Mouse (Mus musculus): ENCODE measurements around the gene Cd163l1.

DNA sequence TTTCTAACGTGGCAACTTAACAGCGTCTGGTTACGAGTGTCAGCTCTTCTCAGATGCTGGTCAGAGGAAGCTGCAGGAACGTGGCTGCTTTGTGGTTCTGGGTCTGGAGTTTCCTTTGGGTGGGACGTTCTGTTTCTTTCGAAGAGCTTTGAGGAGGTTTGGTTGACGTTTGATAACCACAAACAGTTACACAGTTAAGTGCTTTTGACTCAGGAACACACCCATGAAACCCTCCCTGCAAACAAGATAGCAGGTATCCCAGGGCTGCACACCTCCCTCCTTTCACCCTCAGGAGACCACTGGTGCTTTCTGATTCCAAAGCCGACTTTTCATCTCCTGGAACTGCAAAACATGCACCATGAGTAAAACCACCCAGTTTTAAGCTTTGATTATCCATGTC is 9.9 kb upstream of the Cd163l1 start:
- TF ChIP-seq GATA1 (IDR thresholded peaks at IDR 0.05; ENCODE audit: borderline replicate concordance, low read length) (no peak), CTCF (IDR thresholded peaks at IDR 0.05; ENCODE audit: low read depth, low read length) (no peak)
